Mouse (Mus musculus): ENCODE measurements around the gene Fbxo4. TPM values are rescaled to one million over a fixed set of nuclear protein-coding genes. Genes with fewer than 3 reads are reported as not detected.

Fbxo4 gene
- 1 to 10 TPM; 2.4 to 8.0 TPM for polyA plus RNA-seq (2017; shearing (Covaris generic))

GRCm38 (mm10) chr15:3979061-3979848, at the start of gene Fbxo4:
Gene Fbxo4 (minus strand): TSS chr15:3979573.
- ATAC-seq: peak; percentile 89

DNA sequence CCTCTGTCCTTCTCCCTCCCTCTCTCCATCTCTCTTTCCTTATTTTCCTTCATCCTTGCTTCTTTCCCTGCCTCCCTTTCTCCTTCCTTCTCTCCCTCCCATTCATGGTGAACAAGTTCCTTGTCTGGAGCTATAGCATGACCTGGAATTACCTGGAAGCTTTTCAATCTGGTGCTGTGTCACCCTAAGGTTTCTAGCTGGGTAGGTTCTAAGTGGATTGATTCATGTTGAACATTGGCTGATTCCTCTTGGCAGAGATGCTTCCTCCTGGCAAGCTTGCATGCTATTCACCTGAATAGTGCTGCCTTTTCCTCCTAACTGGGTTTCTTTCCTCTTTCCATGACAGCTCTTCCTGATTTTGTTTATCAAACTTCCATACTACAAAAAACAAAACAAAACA, 49.6 kb upstream of the Fbxo4 start:
- no peak for ATAC-seq

DNA sequence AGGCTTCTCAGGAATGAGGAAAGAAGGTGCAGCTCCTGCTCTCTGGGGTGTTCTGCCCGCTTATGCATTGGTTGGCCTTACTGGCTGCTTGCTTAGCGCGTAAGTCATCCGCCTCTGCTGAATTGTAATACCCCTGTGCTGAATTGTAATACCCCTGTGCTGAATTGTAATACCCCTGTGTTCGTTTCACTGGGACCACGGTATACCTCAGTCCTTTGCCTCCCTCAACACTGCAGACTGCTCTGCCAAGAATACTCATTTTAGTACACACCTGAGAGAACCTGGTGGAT, 49.0 kb upstream of the Fbxo4 start:
- ATAC-seq: no peak

GRCm38 (mm10) chr15:4027671-4028410, 48.5 kb upstream of the Fbxo4 start:
- no peak for ATAC-seq

DNA sequence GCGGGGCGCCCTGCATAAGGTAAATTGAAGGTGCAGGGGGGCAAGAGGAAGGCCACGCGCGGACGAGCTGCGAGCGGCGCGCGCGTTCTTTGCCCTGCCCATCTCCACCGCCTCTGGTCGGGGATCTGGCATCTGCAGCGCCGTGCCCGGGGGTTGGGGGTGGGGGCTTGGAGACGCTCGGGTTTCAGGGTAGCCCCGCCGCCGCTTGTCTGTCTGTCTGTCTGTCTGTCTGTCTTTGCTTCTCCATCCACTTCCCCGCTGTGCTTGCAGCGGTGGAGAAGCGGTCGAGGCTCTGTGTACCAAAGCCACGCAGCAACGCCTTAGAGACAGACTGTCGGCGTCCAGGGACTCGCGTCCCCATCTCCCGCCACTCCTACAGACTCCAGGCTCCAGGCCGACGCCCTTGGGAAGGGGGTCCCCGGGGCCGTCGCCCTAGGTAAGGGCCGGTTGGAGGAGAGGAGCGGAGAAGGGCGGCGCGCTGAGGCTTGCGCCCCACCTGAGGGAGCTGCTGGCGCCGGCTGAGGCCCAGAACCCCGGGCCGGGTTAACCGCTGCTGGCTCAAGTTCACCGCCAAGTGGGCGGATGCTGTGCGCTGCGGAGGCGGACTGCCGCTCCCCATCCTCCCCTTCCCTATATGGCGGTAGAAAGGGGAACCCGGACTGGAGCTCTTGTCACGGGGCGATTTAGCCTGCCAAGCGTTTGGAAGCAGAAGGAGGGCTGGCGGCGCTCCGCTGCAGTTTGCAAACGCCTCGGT, 47.6 kb upstream of the Fbxo4 start:
- ATAC-seq: peak; percentile 65

DNA sequence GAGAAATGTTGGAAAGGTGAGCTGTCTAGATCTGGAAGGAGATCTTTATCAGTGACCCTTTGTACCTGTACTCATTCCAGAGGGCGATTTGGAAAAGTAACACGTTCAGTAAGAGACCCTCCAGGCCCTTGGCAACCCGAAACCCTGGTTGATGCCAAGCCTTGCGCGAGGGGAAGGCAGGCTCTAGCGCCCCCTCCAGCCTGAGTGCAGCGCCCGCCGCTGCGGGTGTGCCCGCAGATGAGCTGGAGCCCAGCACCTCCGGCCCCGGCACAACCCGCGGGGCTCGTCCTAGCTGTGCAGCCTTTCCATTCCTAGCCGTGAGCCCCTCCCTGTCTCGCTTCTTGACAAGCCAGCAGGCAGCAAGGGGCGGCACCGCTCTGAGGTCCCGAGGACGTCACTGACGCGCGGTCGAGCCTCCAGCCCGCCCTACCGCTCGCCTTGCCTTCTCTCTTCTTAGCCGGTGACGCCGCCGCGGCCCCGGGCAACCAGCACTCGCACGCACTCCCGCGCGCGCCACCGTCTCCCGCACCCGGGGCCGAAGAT, 46.9 kb upstream of the Fbxo4 start, which contains the start of gene Oxct1:
TSS of gene Oxct1 (plus strand) at position 153 of the 543 bp plus-strand sequence.
- peak; percentile 85 for ATAC-seq

DNA sequence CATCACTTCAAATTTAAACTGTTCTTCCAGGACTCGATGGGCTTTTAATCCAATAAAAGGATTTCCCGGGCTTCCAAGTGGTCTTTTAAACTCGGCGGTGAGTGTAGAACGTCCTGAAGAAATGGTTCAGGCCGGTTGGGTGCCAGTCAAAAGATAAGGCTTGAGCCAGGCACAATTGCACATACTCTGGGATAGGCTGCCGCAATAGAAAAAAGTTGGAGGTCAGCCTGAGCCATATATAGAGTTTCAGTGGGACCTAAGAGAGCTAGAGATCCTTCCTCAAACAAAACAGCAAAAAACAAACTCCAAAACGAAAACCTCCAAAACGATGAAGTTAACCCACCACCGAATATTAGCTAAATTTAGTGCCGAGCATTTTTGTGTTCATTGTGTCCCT, 46.1 kb upstream of the Fbxo4 start:
- no peak for ATAC-seq

- no peak for ATAC-seq
These were observed 45.5 kb upstream of the Fbxo4 start for GRCm38 (mm10) chr15:4024726-4025507.

- no peak for ATAC-seq
These were observed 44.4 kb upstream of the Fbxo4 start for GRCm38 (mm10) chr15:4023747-4024146.

- ATAC-seq: no peak
These were observed 41.3 kb upstream of the Fbxo4 start for GRCm38 (mm10) chr15:4020711-4021110.

GRCm38 (mm10) chr15:4013873-4014272, 34.5 kb upstream of the Fbxo4 start:
- no peak for ATAC-seq

DNA sequence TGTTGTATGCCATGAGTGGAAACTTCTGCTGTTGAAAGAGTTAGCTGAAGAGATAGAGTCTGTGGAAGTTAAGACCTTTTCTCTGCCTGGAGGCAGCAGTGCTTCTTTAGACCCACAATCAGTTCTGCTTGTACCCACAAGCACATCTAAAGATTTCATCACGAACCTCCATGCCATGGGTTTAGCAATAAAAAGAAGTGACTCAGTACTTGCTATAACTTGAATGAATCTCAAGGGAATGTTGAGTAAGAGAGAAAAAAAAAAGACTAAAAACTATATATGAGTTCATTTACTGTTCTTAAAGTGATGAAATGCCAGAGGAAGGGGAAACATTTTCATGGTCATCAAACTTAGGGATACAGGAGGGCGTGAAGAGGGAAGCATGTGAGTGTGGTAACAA, 21.2 kb upstream of the Fbxo4 start:
- ATAC-seq: no peak

GRCm38 (mm10) chr15:3999144-3999543, 19.8 kb upstream of the Fbxo4 start:
- no peak for ATAC-seq

DNA sequence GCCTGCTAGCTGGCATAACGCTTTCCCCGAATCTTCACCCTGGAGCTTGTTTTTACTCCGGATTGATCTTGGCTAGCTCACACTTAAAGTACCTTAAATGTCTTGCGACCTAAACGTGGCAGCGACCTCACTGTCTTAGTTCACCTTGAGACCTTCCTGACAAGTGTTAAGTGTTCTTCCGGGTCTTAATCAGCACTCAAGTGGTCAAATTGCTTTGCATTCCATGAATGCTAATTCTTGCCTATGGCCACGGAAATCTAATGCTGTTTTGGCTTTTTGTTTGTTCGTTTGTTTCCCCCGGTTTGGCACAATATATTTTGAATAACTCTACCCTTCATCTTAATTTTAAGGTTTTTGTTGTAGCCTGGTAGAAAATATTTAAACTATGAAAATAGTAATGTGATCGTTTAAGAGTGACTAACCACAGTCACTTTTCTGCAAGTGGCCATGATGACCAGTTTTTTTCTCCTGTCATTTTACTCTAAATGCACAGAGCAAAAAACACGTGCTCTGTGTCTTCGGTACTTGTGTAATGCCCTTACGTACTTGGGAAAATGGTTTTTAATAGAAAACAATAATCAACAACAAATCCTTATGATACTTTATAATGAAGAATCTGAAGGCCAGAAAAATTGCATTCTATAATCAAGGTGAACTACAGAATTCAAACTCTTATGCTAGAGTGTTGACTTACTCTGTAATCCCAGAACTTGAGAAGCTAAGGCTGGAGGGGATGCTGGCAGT, 17.1 kb upstream of the Fbxo4 start:
- no peak for ATAC-seq

GRCm38 (mm10) chr15:3995448-3996266, 16.3 kb upstream of the Fbxo4 start, which contains the start of gene AW549877:
Gene AW549877 (minus strand): TSS chr15:3995744.
- ATAC-seq: peak; percentile 95

- no peak for ATAC-seq
These were observed 15.6 kb upstream of the Fbxo4 start for GRCm38 (mm10) chr15:3994852-3995447.

- ATAC-seq: peak; percentile 77
These were observed 8.6 kb upstream of the Fbxo4 start for GRCm38 (mm10) chr15:3987981-3988380.

GRCm38 (mm10) chr15:3984876-3985275, 5.5 kb upstream of the Fbxo4 start:
- ATAC-seq: no peak

GRCm38 (mm10) chr15:3982732-3983131, 3.4 kb upstream of the Fbxo4 start:
- ATAC-seq: no peak

GRCm38 (mm10) chr15:3979871-3980270, 498 bp upstream of the Fbxo4 start:
- ATAC-seq: peak; percentile 16

Measured in CD4-positive, CD25-positive, alpha-beta regulatory T cell, adult 4 months (primary cell).